Mouse (Mus musculus) inflammation-experienced regulatory T-cells (primary cell): ENCODE data around the gene Mindy2. TPM values are rescaled to one million over a fixed set of nuclear protein-coding genes. Genes with fewer than 3 reads are reported as not detected.

Source experiments
- polyA plus RNA-seq, 2 experiments: library from polyadenylated mRNA; unstranded; fragments of 100-300 nt; shearing (Covaris generic); gene quantifications; one replicate each; pipeline ENCODE4 v1.2.1; 2017

Mindy2 gene
- 10 to 100 TPM; 89.9 to 98.3 TPM for polyA plus RNA-seq

DNA sequence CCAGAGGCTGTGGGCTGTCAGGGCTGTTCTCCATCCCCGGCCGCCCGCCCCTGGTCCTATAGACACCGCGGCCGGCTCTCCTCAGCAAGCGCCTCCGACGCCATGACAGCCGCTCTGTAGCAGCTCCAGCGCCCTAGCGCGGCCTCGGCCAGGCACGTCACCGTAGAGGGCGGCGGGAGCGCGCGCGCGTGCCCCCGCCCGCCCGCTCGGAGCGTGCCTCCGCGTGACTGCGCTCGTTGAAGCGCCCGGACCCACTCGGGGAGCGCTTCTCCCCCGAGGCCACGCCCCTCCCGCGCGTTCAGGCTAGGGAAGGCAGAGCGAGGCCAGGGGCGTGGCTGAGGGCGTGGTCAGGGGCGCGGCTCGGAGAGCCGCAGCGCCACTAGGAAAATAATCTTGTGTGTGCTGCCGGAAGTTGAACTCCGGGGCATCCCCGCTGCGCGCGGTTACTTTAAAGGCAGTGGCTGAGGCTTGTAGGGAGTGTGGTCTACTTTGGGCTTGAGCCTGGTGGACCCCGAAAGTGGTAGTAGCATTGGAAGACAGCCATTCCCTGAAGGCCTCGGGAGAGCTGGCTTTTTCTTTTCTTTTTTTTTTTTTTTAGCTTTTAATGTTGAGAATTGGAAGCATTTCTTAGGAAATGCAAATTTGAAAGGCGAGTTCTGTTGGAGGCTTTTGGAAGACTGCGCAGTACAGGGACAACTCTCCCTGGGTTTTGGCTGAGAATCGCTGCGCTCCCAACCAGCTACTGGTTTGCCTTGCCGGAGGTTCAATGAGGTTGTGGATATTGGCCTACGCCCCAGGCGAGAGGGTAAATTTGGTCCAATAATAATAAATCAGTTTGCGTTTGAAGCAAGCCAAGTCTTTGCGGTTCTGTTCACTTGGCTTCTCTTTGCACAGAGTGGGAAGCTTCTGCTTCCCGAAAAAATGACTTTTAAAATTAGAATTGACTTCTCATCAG lies at the start of gene Mindy2:
Gene Mindy2 (minus strand): TSS at position 162 of the 955 bp plus-strand sequence.

DNA sequence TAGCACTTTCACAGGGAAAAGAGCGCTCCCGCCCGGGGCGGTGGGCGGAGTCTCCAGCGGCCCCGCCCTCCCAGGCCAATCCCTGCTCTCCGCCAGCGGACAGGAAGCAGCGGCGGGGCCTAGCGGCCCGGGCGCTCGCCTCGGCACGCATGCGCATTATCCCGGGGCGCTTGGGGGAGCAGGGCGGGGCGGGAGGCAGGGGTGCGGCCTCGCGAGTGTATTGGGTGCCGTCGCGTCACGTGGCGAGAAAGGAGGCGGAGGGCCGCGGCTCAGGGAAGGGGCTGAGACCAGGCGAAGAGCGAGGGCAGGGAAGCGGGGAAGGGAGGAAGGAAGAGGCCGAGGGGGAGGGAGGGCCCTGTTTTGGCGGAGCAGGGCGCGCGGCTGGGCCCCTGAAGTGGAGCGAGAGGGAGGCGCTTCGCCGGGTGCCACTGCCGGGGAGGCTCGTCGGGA lies 21.7 kb upstream of the Mindy2 start, which contains the start of gene Adam10:
Gene Adam10 (plus strand): TSS at position 316 of the 450 bp plus-strand sequence.

DNA sequence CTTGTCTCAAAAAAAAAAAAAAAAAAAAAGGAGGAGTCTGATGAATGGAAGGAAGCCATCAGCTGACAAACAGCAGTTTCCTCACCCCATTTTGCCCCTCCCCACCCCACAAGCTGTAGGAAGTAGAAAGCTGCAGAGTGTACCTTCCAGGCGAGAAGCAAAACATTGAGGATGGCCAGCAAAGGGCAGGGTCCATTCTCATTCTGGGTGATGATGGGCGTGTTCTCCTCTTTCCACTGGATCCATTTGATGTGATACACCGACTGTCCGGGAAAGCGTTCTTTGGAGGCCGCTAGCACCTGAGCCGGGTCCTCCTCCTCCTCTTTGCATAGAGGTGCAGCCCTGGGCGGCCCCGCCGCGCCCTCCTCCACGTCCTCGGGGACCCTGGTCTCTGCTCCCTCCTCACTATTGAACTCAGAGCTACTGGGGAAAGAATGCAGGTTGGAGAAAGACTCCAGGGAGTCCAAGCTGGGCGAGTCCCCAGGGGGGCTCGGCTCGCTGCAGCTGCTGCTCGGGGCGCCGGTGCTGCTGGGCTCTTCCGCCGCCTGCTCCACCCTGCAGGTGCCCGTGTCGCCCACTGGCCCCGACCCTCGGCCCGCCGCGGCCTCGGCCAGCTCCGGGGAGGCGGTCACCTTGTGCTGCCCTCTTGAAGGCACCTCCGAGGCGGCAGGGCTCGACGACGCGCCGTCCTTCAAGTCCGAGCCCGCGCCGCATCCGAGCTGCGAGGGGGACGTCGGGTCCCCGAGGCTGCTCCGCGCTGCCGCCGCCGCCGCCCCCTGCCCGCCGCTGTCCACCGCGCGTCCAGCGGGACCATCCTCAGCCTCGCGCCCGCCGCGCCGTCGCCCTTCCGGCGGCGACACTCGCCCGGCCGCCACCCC lies 605 bp downstream of the Mindy2 start, which contains the start of gene Gm10642:
Gene Gm10642 (plus strand): TSS at position 122 of the 878 bp plus-strand sequence.

Other genes with a start within 250 kb of the Mindy2 start
- gene Ccnb2, start 235.6 kb downstream of the Mindy2 start, polyA plus RNA-seq: 1 to 10 TPM in 1 of 2 experiments, under 1 TPM in 1; 0.86 to 7.8 TPM
- gene Rnf111, start 153.4 kb downstream of the Mindy2 start, polyA plus RNA-seq: 10 to 100 TPM; 43.5 to 48.7 TPM
- 100 to 1,000 TPM; 121 to 131 TPM for gene Sltm, start 114.4 kb downstream of the Mindy2 start, polyA plus RNA-seq
- 1 to 10 TPM; 4.1 to 5.8 TPM for gene Gm10642, start 923 bp downstream of the Mindy2 start, polyA plus RNA-seq
- gene Adam10, start 21.8 kb upstream of the Mindy2 start, polyA plus RNA-seq: 10 to 100 TPM; 88.7 to 98.1 TPM